Comparison of ENCODE assay signal across 25 mouse cellular contexts in genomic region chr3:6876265-6876664, GRCm38 (mm10).
DNase-seq lines count a peak whose midpoint lies in the region; ATAC-seq and TF ChIP-seq lines count a peak whose summit lies in the region.
"Had no signal": no experiment of that assay in that cellular context is flagged by ENCODE, and none has a peak within 500 bp of the region (broad histone marks: within the 10 kb centered on the region; RNA-seq: fewer than 3 reads in every experiment).

No protein-coding gene starts in this region.

- H3K4me3 ChIP-seq in CH12.LX (replicated peaks in 1 of 3; ENCODE audit: low read depth in 2 of 3, low read length in 2 of 3, poor library complexity in 1 of 3) (no peak overlapping the region), ES-E14 (ENCODE audit: insufficient read depth in 1 of 2, low read depth in 1 of 2, low read length in 2 of 2, poor library complexity in 1 of 2, severe bottlenecking in 1 of 2) (no peak overlapping the region), MEL (ENCODE audit: control insufficient read depth in 1 of 2, insufficient read depth in 1 of 2, low read depth in 2 of 2, low read length in 2 of 2) (no peak overlapping the region)

- H3K9me3 ChIP-seq in CH12.LX (replicated peaks; ENCODE audit: low read length) (no peaks in the 10 kb centered on the region), ES-E14 (ENCODE audit: control insufficient read depth, insufficient read depth, low read depth, low read length) (no peaks in the 10 kb centered on the region), MEL (replicated peaks; ENCODE audit: insufficient read depth, low read length) (no peaks in the 10 kb centered on the region)
- H3K9me3 ChIP-seq: G1E had no signal

- dilution Hi-C loops in CH12.LX (cut with MboI; ENCODE audit: extremely low pct_ligation_motif_present, extremely low pct_unique_long_range_greater_than_20kb, low sequenced_read_pairs) = no loop called here

- no peaks in the 10 kb centered on the region for H3K4me1 ChIP-seq in CH12.LX (ENCODE audit: control insufficient read depth in 1 of 2, insufficient read depth in 2 of 2)
- H3K4me1 ChIP-seq in ES-E14 (ENCODE audit: control insufficient read depth in 2 of 2, insufficient read depth in 2 of 2, low read length in 2 of 2, poor library complexity in 1 of 2) = no peaks in the 10 kb centered on the region
- H3K4me1 ChIP-seq in MEL (ENCODE audit: control insufficient read depth in 1 of 2, insufficient read depth in 2 of 2, low read length in 2 of 2) = no peaks in the 10 kb centered on the region

- no peak for DNase-seq in CH12.LX (ENCODE audit: extremely low read depth)
- DNase-seq in ES-E14 (ENCODE audit: low read depth, low spot score) = no peak
- no peak for DNase-seq in MEL (ENCODE audit: low read depth, low spot score)
- DNase-seq in brain, embryonic 14.5 days (ENCODE audit: low read depth) = peak; percentile 24
- no peak for DNase-seq in spleen, adult 18-20 months
- no peak for DNase-seq in left cerebral cortex, adult 8-10 months (ENCODE audit: low spot score in 2 of 2)
- DNase-seq in ovary, postnatal 36 days (ENCODE audit: low spot score) = no peak
- DNase-seq: adrenal gland, adult 2 months; adrenal gland, adult 8-10 months; adrenal gland, postnatal 10 days; adrenal gland, postnatal 14 days; adrenal gland, postnatal 25 days; adrenal gland, postnatal 36 days; B cell, adult 2 months; cerebellum, adult 11 months; cerebellum, adult 11-12 months; cerebellum, adult 18-20 months; cerebellum, adult 2 months; cerebellum, adult 8-10 months; cerebellum, adult 9-10 months had no signal

- no peak overlapping the region for H3K4me2 ChIP-seq in CH12.LX (ENCODE audit: insufficient read depth, low read depth, poor library complexity, severe bottlenecking)

- no peak overlapping the region for H3K27ac ChIP-seq in CH12.LX (ENCODE audit: insufficient read depth, low read depth)
- no peak overlapping the region for H3K27ac ChIP-seq in ES-E14 (ENCODE audit: insufficient read depth, low read depth, low read length, poor library complexity, severe bottlenecking)
- no peak overlapping the region for H3K27ac ChIP-seq in MEL (ENCODE audit: control insufficient read depth, low read depth, low read length)

- in situ Hi-C loops in CH12.LX (cut with MboI; ENCODE audit: low pct_ligation_motif_present, low pct_unique_long_range_greater_than_20kb, low sequenced_read_pairs) = no loop called here
- in situ Hi-C loops in ES-E14 (cut with MboI; ENCODE audit: low sequenced_read_pairs in 2 of 2, unreplicated experiment in 2 of 2) = no loop called here

- no peaks in the 10 kb centered on the region for H3K36me3 ChIP-seq in CH12.LX (replicated peaks in 1 of 2; ENCODE audit: control insufficient read depth in 1 of 2, insufficient read depth in 1 of 2, low read length in 1 of 2)
- H3K36me3 ChIP-seq in ES-E14 (ENCODE audit: control insufficient read depth, insufficient read depth, low read length, poor library complexity, severe bottlenecking) = no peaks in the 10 kb centered on the region
- H3K36me3 ChIP-seq in MEL (ENCODE audit: control insufficient read depth in 1 of 2, insufficient read depth in 2 of 2, low read length in 2 of 2) = no peaks in the 10 kb centered on the region
- H3K36me3 ChIP-seq: G1E had no signal

- TF ChIP-seq POLR2A in CH12.LX (IDR thresholded peaks at IDR 0.05; ENCODE audit: low read depth, low read length) (no peak), MEL (IDR thresholded peaks at IDR 0.05; ENCODE audit: control insufficient read depth in 1 of 2, insufficient read depth in 1 of 2, low read depth in 1 of 2, low read length in 2 of 2, poor library complexity in 1 of 2) (no peak)
- TF ChIP-seq POLR2A in brain, embryonic 14.5 days (IDR thresholded peaks at IDR 0.05; ENCODE audit: borderline replicate concordance, extremely low read depth, insufficient read depth, insufficient read length, poor library complexity, severe bottlenecking) = no peak

- TF ChIP-seq EP300 in CH12.LX (IDR thresholded peaks at IDR 0.05; ENCODE audit: low read length) = no peak
- TF ChIP-seq EP300 in MEL (IDR thresholded peaks at IDR 0.05; ENCODE audit: low read depth in 1 of 2, low read length in 2 of 2) = no peak

- no peaks in the 10 kb centered on the region for H3K79me2 ChIP-seq in CH12.LX (replicated peaks; ENCODE audit: control insufficient read depth, extremely low read depth, insufficient read depth, poor library complexity, severe bottlenecking)
- H3K79me2 ChIP-seq in MEL (ENCODE audit: control insufficient read depth, insufficient read depth, low read length, poor library complexity) = no peaks in the 10 kb centered on the region

- TF ChIP-seq CTCF in CH12.LX (conservative IDR thresholded peaks at IDR 0.05 in 1 of 2, IDR thresholded peaks at IDR 0.05 in 1 of 2; ENCODE audit: low read depth in 2 of 2, low read length in 2 of 2) (no peak), MEL (IDR thresholded peaks at IDR 0.05 in 2 of 3, conservative IDR thresholded peaks at IDR 0.05 in 1 of 3; ENCODE audit: control insufficient read depth in 1 of 3, insufficient read depth in 1 of 3, low read depth in 2 of 3, low read length in 3 of 3, poor library complexity in 1 of 3, severe bottlenecking in 1 of 3) (no peak)
- no peak for TF ChIP-seq CTCF in brain, embryonic 14.5 days (IDR thresholded peaks at IDR 0.05; ENCODE audit: borderline replicate concordance, extremely low read depth, insufficient read depth, insufficient read length)

- ATAC-seq in granulocyte monocyte progenitor cell, adult 5-6 weeks (replicated peaks; ENCODE audit: poor library complexity, severe bottlenecking) = no peak
- ATAC-seq: activated CD4-positive, CD25-positive, alpha-beta regulatory T cell, adult 4 months; CD4-positive, CD25-positive, alpha-beta regulatory T cell, adult 4 months; Patski had no signal

- TF ChIP-seq RAD21 in CH12.LX (IDR thresholded peaks at IDR 0.05; ENCODE audit: low read depth, low read length) (no peak), MEL (IDR thresholded peaks at IDR 0.05; ENCODE audit: low read depth, low read length) (no peak)

- no peaks in the 10 kb centered on the region for H3K27me3 ChIP-seq in CH12.LX (replicated peaks)
- H3K27me3 ChIP-seq in MEL (ENCODE audit: control insufficient read depth in 1 of 2, insufficient read depth in 2 of 2, low read length in 2 of 2) = no peaks in the 10 kb centered on the region
- H3K27me3 ChIP-seq: Patski had no signal

- no peak overlapping the region for H3K9ac ChIP-seq in CH12.LX (ENCODE audit: insufficient read depth, low read depth)
- H3K9ac ChIP-seq in ES-E14 (ENCODE audit: insufficient read depth, low read depth, low read length, poor library complexity, severe bottlenecking) = no peak overlapping the region
- H3K9ac ChIP-seq in MEL (ENCODE audit: control insufficient read depth, low read depth, low read length, poor library complexity, severe bottlenecking) = no peak overlapping the region

TF ChIP-seq in CH12.LX, 34 proteins besides CTCF, POLR2A, EP300 and RAD21:
- TF ChIP-seq MAFK (IDR thresholded peaks at IDR 0.05; ENCODE audit: insufficient replicate concordance, low read length) (peak; percentile 90), IRF4 (IDR thresholded peaks at IDR 0.05; ENCODE audit: low read depth, low read length) (no peak)

TF ChIP-seq in ES-E14, 5 proteins besides CTCF, POLR2A, EP300 and RAD21:
- TF ChIP-seq MAFK (IDR thresholded peaks at IDR 0.05; ENCODE audit: insufficient read depth, low read depth, low read length) = peak; percentile 80
- no peak for TF ChIP-seq ZNF384 (IDR thresholded peaks at IDR 0.05; ENCODE audit: low read depth, low read length)

TF ChIP-seq in MEL, 35 proteins besides CTCF, POLR2A, EP300 and RAD21:
- TF ChIP-seq ZMIZ1 (IDR thresholded peaks at IDR 0.05; ENCODE audit: low read depth, low read length) (no peak), MAFK (IDR thresholded peaks at IDR 0.05; ENCODE audit: borderline replicate concordance, low read depth, low read length) (peak; percentile 72)

Comparison
In these comparisons a context has a peak if more than half of its experiments do, and no peak if none do; other contexts are left out.
1. Of the 35 proteins assayed by ChIP-seq in both MEL and CH12.LX: peak only in MEL: none; only in CH12.LX: none; in both: MAFK; in neither: 34.